10 mouse cellular contexts compared by ENCODE assay signal in genomic region chr16:34924324-34924723, GRCm38 (mm10).
DNase-seq lines count a peak whose midpoint lies in the region; ATAC-seq and TF ChIP-seq lines count a peak whose summit lies in the region.
"Had no signal": no experiment of that assay in that cellular context is flagged by ENCODE, and none has a peak within 500 bp of the region (broad histone marks: within the 10 kb centered on the region; RNA-seq: fewer than 3 reads in every experiment).

No protein-coding gene starts in this region.

- intact Hi-C loops in heart, postnatal 10 days (cut with DNase I), result loop anchor here (2.0 kb wide), 1 partner anchor 34 kb away; no protein-coding TSS in a partner anchor

- peak overlapping the region; percentile 77 for H3K27ac ChIP-seq in heart, embryonic 15.5 days
- H3K27ac ChIP-seq in liver, postnatal 0 days (ENCODE audit: low read depth), result no peak overlapping the region
- H3K27ac ChIP-seq in liver, embryonic 12.5 days, result no peak overlapping the region
- H3K27ac ChIP-seq in intestine, embryonic 15.5 days, result peak overlapping the region; percentile 61; the same call in 1 of the 2 replicates
- H3K27ac ChIP-seq in small intestine, adult 2 months (ENCODE audit: insufficient read depth, low read depth, low read length), result peak overlapping the region; percentile 34

- H3K9ac ChIP-seq in heart, embryonic 15.5 days, result 0 out of 2 replicates have a peak overlapping the region, but pooled peaks have one; percentile 35
- H3K9ac ChIP-seq in liver, postnatal 0 days (replicated peaks), result 0 out of 2 replicates have a peak overlapping the region, but pooled peaks have one; percentile 6
- no peak overlapping the region for H3K9ac ChIP-seq in liver, embryonic 12.5 days
- peak overlapping the region; percentile 40; the same call in 1 of the 2 replicates for H3K9ac ChIP-seq in intestine, embryonic 15.5 days
- H3K9ac ChIP-seq: neural tube, embryonic 13.5 days had no signal

- H3K4me2 ChIP-seq in heart, embryonic 15.5 days, result peak overlapping the region; percentile 25
- no peak overlapping the region for H3K4me2 ChIP-seq in liver, postnatal 0 days (ENCODE audit: low read depth, low read length)
- no peak overlapping the region for H3K4me2 ChIP-seq in liver, embryonic 12.5 days
- peak overlapping the region; percentile 59 for H3K4me2 ChIP-seq in intestine, embryonic 15.5 days (replicated peaks)
- H3K4me2 ChIP-seq: neural tube, embryonic 13.5 days had no signal

- TF ChIP-seq CTCF in liver, postnatal 0 days (IDR thresholded peaks at IDR 0.05; ENCODE audit: low read depth), result no peak
- no peak for TF ChIP-seq CTCF in small intestine, adult 2 months (IDR thresholded peaks at IDR 0.05; ENCODE audit: extremely low read depth, insufficient read length, insufficient replicate concordance, low read depth, low read length)

- no peak for ATAC-seq in heart, embryonic 15.5 days (replicated peaks; ENCODE audit: insufficient number of reproducible peaks, insufficient read depth, low FRiP score, low read depth)
- no peak for ATAC-seq in liver, postnatal 0 days
- ATAC-seq in liver, embryonic 12.5 days, result no peak
- no peak for ATAC-seq in intestine, embryonic 15.5 days
- ATAC-seq: forebrain, embryonic 14.5 days had no signal

- H3K4me1 ChIP-seq in heart, embryonic 15.5 days (replicated peaks), result peaks cover 70% of the 10 kb centered on the region
- peaks cover 2% of the 10 kb centered on the region; the same call in 1 of the 2 replicates for H3K4me1 ChIP-seq in liver, postnatal 0 days (ENCODE audit: insufficient read depth)
- peaks cover 24% of the 10 kb centered on the region for H3K4me1 ChIP-seq in liver, embryonic 12.5 days
- peaks cover 67% of the 10 kb centered on the region for H3K4me1 ChIP-seq in intestine, embryonic 15.5 days (replicated peaks)
- peaks cover 46% of the 10 kb centered on the region for H3K4me1 ChIP-seq in small intestine, adult 2 months (ENCODE audit: control insufficient read depth, insufficient read depth, insufficient read length, low read length)

- H3K9me3 ChIP-seq in heart, embryonic 15.5 days (replicated peaks), result no peaks in the 10 kb centered on the region
- H3K9me3 ChIP-seq in liver, postnatal 0 days (ENCODE audit: low read length), result no peaks in the 10 kb centered on the region
- no peaks in the 10 kb centered on the region for H3K9me3 ChIP-seq in liver, embryonic 12.5 days (replicated peaks)
- no peaks in the 10 kb centered on the region for H3K9me3 ChIP-seq in intestine, embryonic 15.5 days
- H3K9me3 ChIP-seq: neural tube, embryonic 13.5 days had no signal

- WGBS in heart, embryonic 15.5 days, result 68% methylated on average over 5 of the region's 5 CpGs
- WGBS in liver, postnatal 0 days (ENCODE audit: insufficient replicate concordance), result 73% methylated on average over 5 of the region's 5 CpGs
- 65% methylated on average over 5 of the region's 5 CpGs for WGBS in liver, embryonic 12.5 days (ENCODE audit: insufficient replicate concordance)
- WGBS in intestine, embryonic 15.5 days, result 62% methylated on average over 5 of the region's 5 CpGs
- 74% methylated on average over 5 of the region's 5 CpGs for WGBS in small intestine, adult 2 months

- H3K27me3 ChIP-seq in heart, embryonic 15.5 days, result peaks cover 33% of the 10 kb centered on the region
- H3K27me3 ChIP-seq in liver, postnatal 0 days (ENCODE audit: insufficient read depth, low read length), result no peaks in the 10 kb centered on the region
- H3K27me3 ChIP-seq in liver, embryonic 12.5 days (replicated peaks), result peaks cover 4% of the 10 kb centered on the region; the same call in 1 of the 2 replicates
- H3K27me3 ChIP-seq in intestine, embryonic 15.5 days (replicated peaks), result no peaks in the 10 kb centered on the region
- H3K27me3 ChIP-seq in small intestine, adult 2 months (ENCODE audit: control insufficient read depth, insufficient read depth, low read length), result no peaks in the 10 kb centered on the region
- H3K27me3 ChIP-seq: neural tube, embryonic 13.5 days had no signal

- no peak for TF ChIP-seq POLR2A in small intestine, adult 2 months (IDR thresholded peaks at IDR 0.05; ENCODE audit: low read depth, low read length)

- H3K4me3 ChIP-seq in heart, embryonic 15.5 days, result no peak overlapping the region; the same call in 1 of the 2 replicates
- H3K4me3 ChIP-seq in liver, postnatal 0 days (ENCODE audit: low read depth, low read length), result no peak overlapping the region
- no peak overlapping the region for H3K4me3 ChIP-seq in liver, embryonic 12.5 days
- peak overlapping the region; percentile 39 for H3K4me3 ChIP-seq in intestine, embryonic 15.5 days (replicated peaks)
- peak overlapping the region; percentile 48 for H3K4me3 ChIP-seq in small intestine, adult 2 months (ENCODE audit: low read depth, low read length)
- H3K4me3 ChIP-seq: neural tube, embryonic 13.5 days had no signal

- TF ChIP-seq EP300 in liver, postnatal 0 days (IDR thresholded peaks at IDR 0.05; ENCODE audit: low read depth), result no peak

- DNase-seq in heart, postnatal 10 days, result no peak
- no peak for DNase-seq in liver, postnatal 0 days
- no peak for DNase-seq in embryo, embryonic 10.5 days (ENCODE audit: low spot score)
- DNase-seq: thymus, postnatal 25 days had no signal

- no peaks in the 10 kb centered on the region for H3K36me3 ChIP-seq in heart, embryonic 15.5 days
- no peaks in the 10 kb centered on the region for H3K36me3 ChIP-seq in liver, postnatal 0 days (replicated peaks; ENCODE audit: insufficient read depth, low read length)
- H3K36me3 ChIP-seq in liver, embryonic 12.5 days, result no peaks in the 10 kb centered on the region
- H3K36me3 ChIP-seq in intestine, embryonic 15.5 days, result no peaks in the 10 kb centered on the region
- no peaks in the 10 kb centered on the region for H3K36me3 ChIP-seq in small intestine, adult 2 months (ENCODE audit: control insufficient read depth, insufficient read depth, low read length)
- H3K36me3 ChIP-seq: neural tube, embryonic 13.5 days had no signal

Comparison
In these comparisons a context has a peak if more than half of its experiments do, and no peak if none do; other contexts are left out.
1. H3K27ac ChIP-seq: peak in heart, embryonic 15.5 days (single experiment), intestine, embryonic 15.5 days (single experiment) and small intestine, adult 2 months (single experiment); none in liver, postnatal 0 days (single experiment) and liver, embryonic 12.5 days (single experiment).
2. H3K4me2 ChIP-seq: peak in heart, embryonic 15.5 days (single experiment) and intestine, embryonic 15.5 days (single experiment); none in liver, postnatal 0 days (single experiment) and liver, embryonic 12.5 days (single experiment).
3. H3K4me3 ChIP-seq: peak in intestine, embryonic 15.5 days (single experiment) and small intestine, adult 2 months (single experiment); none in heart, embryonic 15.5 days (single experiment), liver, postnatal 0 days (single experiment) and liver, embryonic 12.5 days (single experiment).